Mouse (Mus musculus) urinary bladder, postnatal 0 days (tissue): Measurements from ENCODE around the gene Tmx1. TPM values are rescaled to one million over a fixed set of nuclear protein-coding genes. Genes with fewer than 3 reads are reported as not detected.

Experiments used
- polyA plus RNA-seq: library from polyadenylated mRNA; unstranded; fragments of >200 nt; fragmentation: Nextera tagmentation; extraction: Ambion mirVana; gene quantifications from 2 replicates; pipeline ENCODE4 v1.2.1, GENCODE M21; 2015

Gene Tmx1
- polyA plus RNA-seq = 60.1 and 66.4 TPM in 2 replicates

GRCm38 (mm10) chr12:70452726-70453645 is at the start of gene Tmx1:
Gene Tmx1, plus strand, starts transcription at chr12:70453095.

Other genes starting within 250 kb of the Tmx1 start
- gene Pygl, start 221.6 kb upstream of the Tmx1 start, polyA plus RNA-seq = 40.9 and 43.6 TPM in 2 replicates
- 0.23 and 0.60 TPM in 2 replicates for gene Trim9, start 105.5 kb upstream of the Tmx1 start, polyA plus RNA-seq